Mouse (Mus musculus) heart, embryonic 16.5 days (tissue): ENCODE measurements around the gene Vars2. TPM values are rescaled to one million over a fixed set of nuclear protein-coding genes. Genes with fewer than 3 reads are reported as not detected.
A peak's percentile ranks its signal among the peaks of the same experiment; 100 is the strongest.

Experiments used
- ATAC-seq: fragments of 200-750 bp; cut with Nextera tagmentation; replicated peaks from 2 replicates; pipeline ENCODE4 v1.8.0; 2017; ENCODE audit warnings: moderate number of reproducible peaks; ENCODE audit not compliant: insufficient read depth, low FRiP score; ENCODE audit errors: extremely low read depth
- H3K27ac ChIP-seq: fragments of 300-500 bp; sonication (generic); 2 replicates; pipeline ENCODE4 v1.5.1; 2014; ENCODE audit warnings: mild to moderate bottlenecking, low read length, control low read depth, moderate library complexity
- H3K27me3 ChIP-seq: fragments of 300-500 bp; sonication (generic); 2 replicates; pipeline ENCODE4 v1.6.1; 2014; ENCODE audit warnings: low read length, mixed read lengths; ENCODE audit not compliant: control insufficient read depth, insufficient read depth
- H3K36me3 ChIP-seq: fragments of 300-500 bp; sonication (generic); 2 replicates; pipeline ENCODE4 v1.6.1; 2014; ENCODE audit not compliant: control insufficient read depth, insufficient read depth
- H3K4me1 ChIP-seq: fragments of 300-500 bp; sonication (generic); 2 replicates; pipeline ENCODE4 v1.6.1; 2014; ENCODE audit warnings: low read length, mixed read lengths; ENCODE audit not compliant: control insufficient read depth, insufficient read depth
- H3K4me2 ChIP-seq: fragments of 300-500 bp; sonication (generic); 2 replicates; pipeline ENCODE4 v1.6.1; 2014; ENCODE audit warnings: low read depth, mild to moderate bottlenecking, control low read depth, low read length
- H3K4me3 ChIP-seq: fragments of 300-500 bp; sonication (generic); 2 replicates; pipeline ENCODE4 v1.5.1; 2014; ENCODE audit warnings: mild to moderate bottlenecking, control low read depth, low read length
- H3K9ac ChIP-seq: fragments of 300-500 bp; sonication (generic); 2 replicates; pipeline ENCODE4 v1.6.1; 2014; ENCODE audit warnings: low read length, control low read depth
- H3K9me3 ChIP-seq: fragments of 300-500 bp; sonication (generic); replicated peaks from 2 replicates; pipeline ENCODE4 v1.6.1; 2016; ENCODE audit warnings: low read length; ENCODE audit not compliant: control insufficient read depth
- WGBS: fragments of 180-500 bp; shearing (Covaris S2); extraction: QIAGEN DNeasy Blood & Tissue Kit; methylation state at CpG from one replicate; pipeline ENCODE4 v1.1.7; 2014; 5-methylcytosine and 5-hydroxymethylcytosine counted together
- polyA plus RNA-seq: library from polyadenylated mRNA; unstranded; fragments of >200 nt; fragmentation: Nextera tagmentation; extraction: Ambion mirVana; gene quantifications from 2 replicates; pipeline ENCODE4 v1.2.1, GENCODE M21; 2015

The Vars2 gene
- 12.8 and 17.1 TPM in 2 replicates for polyA plus RNA-seq

GRCm38 (mm10) chr17:35667334-35668065 is at the start of gene Vars2:
Vars2 (minus strand) TSS chr17:35667592.
- under 1% methylated on average over 61 of the region's 61 CpGs for WGBS
- Histone ChIP-seq H3K27ac (peak within 1 kb of the TSS; percentile 80), H3K36me3 (peaks cover 3% of the 10 kb centered on the region; the same call in 1 of the 2 replicates), H3K9me3 (no peaks in the 10 kb centered on the region), H3K4me1 (peaks cover 10% of the 10 kb centered on the region), H3K9ac (peak within 1 kb of the TSS; percentile 95), H3K4me3 (peak within 1 kb of the TSS; percentile 85), H3K4me2 (peak within 1 kb of the TSS; percentile 97), H3K27me3 (no peaks in the 10 kb centered on the region)
- ATAC-seq: peak; percentile 86

- 79% methylated on average over 6 of the region's 6 CpGs for WGBS
- Histone ChIP-seq H3K4me3 (no peak overlapping the region), H3K4me2 (no peak overlapping the region), H3K9me3 (no peaks in the 10 kb centered on the region), H3K27me3 (no peaks in the 10 kb centered on the region), H3K9ac (no peak overlapping the region), H3K27ac (no peak overlapping the region), H3K4me1 (peaks cover 30% of the 10 kb centered on the region), H3K36me3 (no peaks in the 10 kb centered on the region)
- no peak for ATAC-seq
Observed at GRCm38 (mm10) chr17:35717080-35717479, 49.7 kb upstream of the Vars2 start.

- WGBS: 80% methylated on average over 3 of the region's 3 CpGs
- Histone ChIP-seq H3K4me1 (peaks cover 23% of the 10 kb centered on the region), H3K27ac (no peak overlapping the region), H3K4me2 (no peak overlapping the region), H3K36me3 (no peaks in the 10 kb centered on the region), H3K4me3 (no peak overlapping the region), H3K9ac (no peak overlapping the region), H3K9me3 (no peaks in the 10 kb centered on the region), H3K27me3 (no peaks in the 10 kb centered on the region)
- no peak for ATAC-seq
Observed at GRCm38 (mm10) chr17:35716114-35716513, 48.7 kb upstream of the Vars2 start.

GRCm38 (mm10) chr17:35710705-35711347 is 43.4 kb upstream of the Vars2 start:
- peak overlapping the region; percentile 7; the same call in 1 of the 2 replicates for H3K4me2 ChIP-seq
- no peak overlapping the region for H3K9ac ChIP-seq

GRCm38 (mm10) chr17:35708611-35709010 is 41.2 kb upstream of the Vars2 start:
- peaks cover 50% of the 10 kb centered on the region for H3K4me1 ChIP-seq

More at GRCm38 (mm10) chr17:35710705-35711347, 43.4 kb upstream of the Vars2 start:
- WGBS: 21% methylated on average over 8 of the region's 8 CpGs
- peak; percentile 89 for ATAC-seq
- Histone ChIP-seq H3K36me3 (no peaks in the 10 kb centered on the region), H3K27me3 (no peaks in the 10 kb centered on the region), H3K27ac (peak overlapping the region; percentile 85), H3K4me1 (peaks cover 29% of the 10 kb centered on the region), H3K9me3 (no peaks in the 10 kb centered on the region), H3K4me3 (no peak overlapping the region)

GRCm38 (mm10) chr17:35707929-35708328 is 40.5 kb upstream of the Vars2 start:
- no peaks in the 10 kb centered on the region for H3K9me3 ChIP-seq
- no peak overlapping the region for H3K4me3 ChIP-seq
- no peak overlapping the region for H3K9ac ChIP-seq
- peaks cover 53% of the 10 kb centered on the region for H3K4me1 ChIP-seq
- no peak overlapping the region for H3K27ac ChIP-seq
- no peaks in the 10 kb centered on the region for H3K36me3 ChIP-seq
- 70% methylated on average over 7 of the region's 7 CpGs for WGBS
- ATAC-seq: no peak
- no peaks in the 10 kb centered on the region for H3K27me3 ChIP-seq
- no peak overlapping the region for H3K4me2 ChIP-seq

More at GRCm38 (mm10) chr17:35708611-35709010, 41.2 kb upstream of the Vars2 start:
- H3K36me3 ChIP-seq: no peaks in the 10 kb centered on the region
- no peaks in the 10 kb centered on the region for H3K27me3 ChIP-seq
- no peak for ATAC-seq
- WGBS: 35% methylated on average over 2 of the region's 2 CpGs
- no peak overlapping the region for H3K4me3 ChIP-seq
- no peaks in the 10 kb centered on the region for H3K9me3 ChIP-seq
- no peak overlapping the region for H3K4me2 ChIP-seq
- peak overlapping the region; percentile 49 for H3K27ac ChIP-seq
- no peak overlapping the region for H3K9ac ChIP-seq

- H3K27me3 ChIP-seq: no peaks in the 10 kb centered on the region
- peak overlapping the region; percentile 64 for H3K27ac ChIP-seq
- H3K4me3 ChIP-seq: no peak overlapping the region
- peaks cover 52% of the 10 kb centered on the region for H3K4me1 ChIP-seq
- no peak overlapping the region for H3K4me2 ChIP-seq
- 9% methylated on average over 4 of the region's 4 CpGs for whole genome bisulfite sequencing
- ATAC-seq: no peak
- no peaks in the 10 kb centered on the region for H3K9me3 ChIP-seq
- H3K9ac ChIP-seq: 0 out of 2 replicates have a peak overlapping the region, but pooled peaks have one; percentile 38
- no peaks in the 10 kb centered on the region for H3K36me3 ChIP-seq
Observed at GRCm38 (mm10) chr17:35705836-35706235, 38.4 kb upstream of the Vars2 start.

GRCm38 (mm10) chr17:35704621-35705464 is 37.5 kb upstream of the Vars2 start, which contains the start of gene Ddr1:
Ddr1 (minus strand) TSS chr17:35704621.
- Histone ChIP-seq H3K9me3 (no peaks in the 10 kb centered on the region), H3K4me1 (peaks cover 46% of the 10 kb centered on the region), H3K4me2 (peak within 1 kb of the TSS; percentile 71), H3K4me3 (peak within 1 kb of the TSS; percentile 51), H3K9ac (peak within 1 kb of the TSS; percentile 75), H3K36me3 (no peaks in the 10 kb centered on the region), H3K27me3 (no peaks in the 10 kb centered on the region), H3K27ac (peak within 1 kb of the TSS; percentile 92)
- no peak for ATAC-seq
- 12% methylated on average over 19 of the region's 19 CpGs for WGBS
